Mouse (Mus musculus) MEL (cell line): ENCODE results near the gene Phgdh. TPM values are rescaled to one million over a fixed set of nuclear protein-coding genes. Genes with fewer than 3 reads are reported as not detected.

ENCODE experiments used
- DNase-seq: peaks from one replicate; pipeline ENCODE4 v3.0.0; 2011; ENCODE audit warnings: low read depth, low spot score
- H3K27ac ChIP-seq: 2 replicates; pipeline ENCODE4 v1.5.1; 2012; ENCODE audit warnings: low read depth, mild to moderate bottlenecking, control low read depth, low read length, moderate library complexity; ENCODE audit not compliant: control insufficient read depth
- H3K27me3 ChIP-seq, 2 experiments: fragments of 150-350 bp in 1 of 2; sonication (generic) in 1 of 2; 2 replicates each; pipeline ENCODE4 v1.6.1; 2012; ENCODE audit warnings: low read length in 2 of 2, mild to moderate bottlenecking in 2 of 2, improper control_type of control experiment in 1 of 2, moderate library complexity in 1 of 2; ENCODE audit not compliant: insufficient read depth in 2 of 2, control insufficient read depth in 1 of 2
- H3K36me3 ChIP-seq, 2 experiments: 2 replicates each; pipeline ENCODE4 v1.6.1; 2012 to 2014; ENCODE audit warnings: low read length in 2 of 2, improper control_type of control experiment in 1 of 2, inconsistent platforms in 1 of 2, mild to moderate bottlenecking in 1 of 2; ENCODE audit not compliant: insufficient read depth in 2 of 2, control insufficient read depth in 1 of 2
- H3K4me1 ChIP-seq, 2 experiments: fragments of 150-350 bp in 1 of 2; sonication (generic) in 1 of 2; 2 replicates each; pipeline ENCODE4 v1.6.1; 2012; ENCODE audit warnings: low read length in 2 of 2, improper control_type of control experiment in 1 of 2, mild to moderate bottlenecking in 1 of 2; ENCODE audit not compliant: insufficient read depth in 2 of 2, control insufficient read depth in 1 of 2
- H3K4me3 ChIP-seq, 2 experiments: fragments of 150-350 bp in 1 of 2; sonication (generic) in 1 of 2; 2 replicates each; pipeline ENCODE4 v1.5.1; 2012; ENCODE audit warnings: low read depth in 2 of 2, low read length in 2 of 2, mild to moderate bottlenecking in 2 of 2, moderate library complexity in 2 of 2, control low read depth in 1 of 2, improper control_type of control experiment in 1 of 2; ENCODE audit not compliant: control insufficient read depth in 1 of 2, insufficient read depth in 1 of 2
- H3K79me2 ChIP-seq: 2 replicates; pipeline ENCODE4 v1.6.1; 2012; ENCODE audit warnings: mild to moderate bottlenecking, low read length, moderate library complexity; ENCODE audit not compliant: control insufficient read depth, poor library complexity, insufficient read depth
- H3K9ac ChIP-seq: 2 replicates; pipeline ENCODE4 v1.6.1; 2012; ENCODE audit warnings: low read depth, mild to moderate bottlenecking, control low read depth, low read length, moderate library complexity; ENCODE audit not compliant: control insufficient read depth, poor library complexity, severe bottlenecking
- H3K9me3 ChIP-seq: fragments of 150-350 bp; sonication (generic); replicated peaks from 2 replicates; pipeline ENCODE4 v1.6.1; 2012; ENCODE audit warnings: mild to moderate bottlenecking, low read length, improper control_type of control experiment, moderate library complexity; ENCODE audit not compliant: insufficient read depth
- BHLHE40 ChIP-seq: IDR thresholded peaks from 2 replicates; pipeline ENCODE4 v1.6.1; 2012; ENCODE audit warnings: low read depth, mild to moderate bottlenecking, inconsistent platforms, low read length, improper control_type of control experiment, borderline replicate concordance
- CHD1 ChIP-seq: IDR thresholded peaks from 2 replicates; pipeline ENCODE4 v1.6.1; 2012; ENCODE audit warnings: low read depth, mild to moderate bottlenecking, inconsistent platforms, low read length, improper control_type of control experiment
- CHD2 ChIP-seq: IDR thresholded peaks from 2 replicates; pipeline ENCODE4 v1.6.1; 2011; ENCODE audit warnings: low read length, improper control_type of control experiment
- CTCF ChIP-seq, 3 experiments: IDR thresholded peaks in 2 of 3; conservative IDR thresholded peaks in 1 of 3; 2 replicates each; pipeline ENCODE4 v1.5.1; 2011 to 2012; ENCODE audit warnings: low read length in 3 of 3, low read depth in 2 of 3, mild to moderate bottlenecking in 2 of 3, improper control_type of control experiment in 1 of 3, inconsistent platforms in 1 of 3, mixed read lengths in 1 of 3, moderate library complexity in 1 of 3; ENCODE audit not compliant: control insufficient read depth in 1 of 3, insufficient read depth in 1 of 3, poor library complexity in 1 of 3, severe bottlenecking in 1 of 3
- E2F4 ChIP-seq: IDR thresholded peaks from 2 replicates; pipeline ENCODE4 v1.6.1; 2011; ENCODE audit warnings: low read depth, low read length, improper control_type of control experiment, borderline replicate concordance
- ELF1 ChIP-seq: IDR thresholded peaks from 2 replicates; pipeline ENCODE4 v1.6.1; 2014; ENCODE audit warnings: low read depth, mild to moderate bottlenecking, inconsistent platforms, low read length, improper control_type of control experiment, moderate library complexity
- EP300 ChIP-seq, 2 experiments: IDR thresholded peaks; 2 replicates each; pipeline ENCODE4 v1.6.1; 2011; ENCODE audit warnings: improper control_type of control experiment in 2 of 2, low read length in 2 of 2, low read depth in 1 of 2, mild to moderate bottlenecking in 1 of 2
- ETS1 ChIP-seq: IDR thresholded peaks from 2 replicates; pipeline ENCODE4 v1.6.1; 2012; ENCODE audit warnings: low read depth, mild to moderate bottlenecking, inconsistent platforms, low read length, improper control_type of control experiment, moderate library complexity
- GABPA ChIP-seq: IDR thresholded peaks from 2 replicates; pipeline ENCODE4 v1.6.1; 2012; ENCODE audit warnings: low read depth, mild to moderate bottlenecking, inconsistent platforms, low read length, improper control_type of control experiment, moderate library complexity
- GATA1 ChIP-seq: IDR thresholded peaks from 2 replicates; pipeline ENCODE4 v1.6.1; 2011; ENCODE audit warnings: low read depth, low read length, improper control_type of control experiment
- HCFC1 ChIP-seq: IDR thresholded peaks from 2 replicates; pipeline ENCODE4 v1.6.1; 2012; ENCODE audit warnings: low read depth, mild to moderate bottlenecking, inconsistent platforms, low read length, improper control_type of control experiment, moderate library complexity
- JUND ChIP-seq: IDR thresholded peaks from 2 replicates; pipeline ENCODE4 v1.6.1; 2011; ENCODE audit warnings: low read depth, mild to moderate bottlenecking, improper control_type of control experiment, low read length
- MAFK ChIP-seq: IDR thresholded peaks from 2 replicates; pipeline ENCODE4 v1.6.1; 2011; ENCODE audit warnings: low read depth, mild to moderate bottlenecking, low read length, improper control_type of control experiment, borderline replicate concordance
- MAX ChIP-seq: IDR thresholded peaks from 2 replicates; pipeline ENCODE4 v1.6.1; 2011; ENCODE audit warnings: low read length, improper control_type of control experiment
- MAZ ChIP-seq: IDR thresholded peaks from 2 replicates; pipeline ENCODE4 v1.6.1; 2012; ENCODE audit warnings: low read depth, mild to moderate bottlenecking, inconsistent platforms, low read length, improper control_type of control experiment
- MXI1 ChIP-seq: IDR thresholded peaks from 2 replicates; pipeline ENCODE4 v1.6.1; 2011; ENCODE audit warnings: mild to moderate bottlenecking, low read depth, low read length, improper control_type of control experiment
- MYB ChIP-seq: IDR thresholded peaks from 2 replicates; pipeline ENCODE4 v1.6.1; 2011; ENCODE audit warnings: mild to moderate bottlenecking, low read depth, low read length, improper control_type of control experiment
- NELFE ChIP-seq: IDR thresholded peaks from 2 replicates; pipeline ENCODE4 v1.6.1; 2011; ENCODE audit warnings: low read depth, low read length, improper control_type of control experiment
- NRF1 ChIP-seq: IDR thresholded peaks from 2 replicates; pipeline ENCODE4 v1.6.1; 2014; ENCODE audit warnings: low read depth, mild to moderate bottlenecking, inconsistent platforms, low read length, improper control_type of control experiment, moderate library complexity; ENCODE audit not compliant: poor library complexity, insufficient read depth, severe bottlenecking
- POLR2AphosphoS5 ChIP-seq: IDR thresholded peaks from 2 replicates; pipeline ENCODE4 v1.6.1; 2012; ENCODE audit warnings: low read depth, borderline replicate concordance, mild to moderate bottlenecking, inconsistent platforms, low read length, moderate library complexity, mixed read lengths
- RAD21 ChIP-seq: IDR thresholded peaks from 2 replicates; pipeline ENCODE4 v1.6.1; 2011; ENCODE audit warnings: mild to moderate bottlenecking, low read depth, low read length, improper control_type of control experiment
- SIN3A ChIP-seq: IDR thresholded peaks from 2 replicates; pipeline ENCODE4 v1.6.1; 2012; ENCODE audit warnings: low read length, improper control_type of control experiment, inconsistent platforms
- SMC3 ChIP-seq: IDR thresholded peaks from 2 replicates; pipeline ENCODE4 v1.6.1; 2011; ENCODE audit warnings: low read depth, low read length, improper control_type of control experiment
- TAL1 ChIP-seq: IDR thresholded peaks from 2 replicates; pipeline ENCODE4 v1.6.1; 2012; ENCODE audit warnings: mild to moderate bottlenecking, inconsistent platforms, low read length, moderate library complexity, mixed read lengths
- TBP ChIP-seq: IDR thresholded peaks from 2 replicates; pipeline ENCODE4 v1.8.0; 2011; ENCODE audit warnings: low read depth, low read length, improper control_type of control experiment
- TCF12 ChIP-seq: IDR thresholded peaks from 2 replicates; pipeline ENCODE4 v1.6.1; 2014; ENCODE audit warnings: low read depth, mild to moderate bottlenecking, inconsistent platforms, low read length, improper control_type of control experiment, moderate library complexity
- UBTF ChIP-seq: IDR thresholded peaks from 2 replicates; pipeline ENCODE4 v1.6.1; 2012; ENCODE audit warnings: low read depth, mild to moderate bottlenecking, inconsistent platforms, low read length, improper control_type of control experiment, moderate library complexity, borderline replicate concordance; ENCODE audit not compliant: insufficient read depth
- USF1 ChIP-seq: IDR thresholded peaks from 2 replicates; pipeline ENCODE4 v1.6.1; 2014; ENCODE audit warnings: low read depth, mild to moderate bottlenecking, inconsistent platforms, low read length, improper control_type of control experiment, moderate library complexity
- USF2 ChIP-seq, 2 experiments: IDR thresholded peaks; 2 replicates each; pipeline ENCODE4 v1.6.1; 2011 to 2012; ENCODE audit warnings: improper control_type of control experiment in 2 of 2, low read length in 2 of 2, borderline replicate concordance in 1 of 2, inconsistent platforms in 1 of 2, low read depth in 1 of 2, mild to moderate bottlenecking in 1 of 2; ENCODE audit not compliant: insufficient read depth in 1 of 2
- ZKSCAN1 ChIP-seq: IDR thresholded peaks from 2 replicates; pipeline ENCODE4 v1.6.1; 2012; ENCODE audit warnings: low read depth, mild to moderate bottlenecking, inconsistent platforms, low read length, improper control_type of control experiment, moderate library complexity
- ZMIZ1 ChIP-seq: IDR thresholded peaks from 2 replicates; pipeline ENCODE4 v1.6.1; 2012; ENCODE audit warnings: low read depth, mild to moderate bottlenecking, inconsistent platforms, low read length, improper control_type of control experiment, moderate library complexity
- ZNF384 ChIP-seq: IDR thresholded peaks from 2 replicates; pipeline ENCODE4 v1.6.1; 2012; ENCODE audit warnings: low read depth, mild to moderate bottlenecking, inconsistent platforms, low read length, improper control_type of control experiment
- polyA plus RNA-seq, 2 experiments: library from polyadenylated mRNA; stranded (reverse) in 1 of 2; unstranded in 1 of 2; fragments of >175 nt in 1 of 2; fragments of >200 nt in 1 of 2; gene quantifications; 2 replicates each; pipeline versions ENCODE4 v1.2.1 to v1.2.4; 2012; ENCODE audit warnings: low replicate concordance in 2 of 2, low read depth in 1 of 2; ENCODE audit not compliant: insufficient read length in 2 of 2, insufficient read depth in 1 of 2, missing spikeins in 1 of 2
- total RNA-seq: library from RNA; depleted of rRNA; stranded (reverse); fragments of 300-350 nt; gene quantifications from 2 replicates; pipeline ENCODE4 v1.2.3, GENCODE M21; 2012

Gene Phgdh
- total and polyA plus RNA-seq, 3 experiments, result 247 to 303 TPM; not detected in 1

DNA sequence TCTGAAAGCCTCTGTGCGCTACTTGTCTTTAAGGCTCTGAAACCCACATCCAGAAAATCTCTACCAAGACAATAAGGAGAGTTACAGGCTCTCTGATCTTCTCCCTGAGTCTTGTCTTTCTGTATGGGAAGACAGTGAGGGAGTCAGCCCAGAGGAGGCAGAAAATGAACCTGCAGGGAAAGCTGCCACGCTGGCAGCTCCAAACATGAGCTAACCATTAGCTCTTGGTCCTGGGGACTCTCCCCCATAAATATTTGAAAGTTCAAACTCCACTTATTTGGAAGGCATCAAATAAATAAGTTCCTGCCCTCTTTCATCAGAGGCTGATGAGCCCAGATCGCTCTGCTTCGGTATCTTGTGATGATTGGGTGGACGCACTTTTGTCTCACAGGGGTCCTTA, 56.6 kb downstream of the Phgdh start:
- Histone ChIP-seq H3K4me3 (no peak overlapping the region), H3K36me3 (peaks cover 0 to 9% of the 10 kb centered on the region in 2 experiments; a peak in 2 of 4 replicates), H3K27me3 (peaks cover 0 to 1% of the 10 kb centered on the region in 2 experiments; a peak in 1 of 4 replicates), H3K4me1 (peaks cover 4 to 13% of the 10 kb centered on the region in 2 experiments), H3K9ac (no peak overlapping the region), H3K79me2 (no peaks in the 10 kb centered on the region), H3K9me3 (no peaks in the 10 kb centered on the region)
- no peak for DNase-seq
- TF ChIP-seq ZKSCAN1 (no peak), JUND (no peak), MAZ (no peak), GABPA (no peak), SIN3A (no peak), HCFC1 (no peak), CHD2 (no peak), TAL1 (no peak), TBP (no peak), ZMIZ1 (no peak), ZNF384 (no peak), MAFK (no peak), NELFE (no peak), BHLHE40 (no peak), CHD1 (no peak), RAD21 (no peak), ELF1 (no peak), SMC3 (no peak), USF1 (no peak), E2F4 (no peak)
- TF ChIP-seq, all 39 proteins: peak for 0
- H3K27ac ChIP-seq, result no peak overlapping the region

DNA sequence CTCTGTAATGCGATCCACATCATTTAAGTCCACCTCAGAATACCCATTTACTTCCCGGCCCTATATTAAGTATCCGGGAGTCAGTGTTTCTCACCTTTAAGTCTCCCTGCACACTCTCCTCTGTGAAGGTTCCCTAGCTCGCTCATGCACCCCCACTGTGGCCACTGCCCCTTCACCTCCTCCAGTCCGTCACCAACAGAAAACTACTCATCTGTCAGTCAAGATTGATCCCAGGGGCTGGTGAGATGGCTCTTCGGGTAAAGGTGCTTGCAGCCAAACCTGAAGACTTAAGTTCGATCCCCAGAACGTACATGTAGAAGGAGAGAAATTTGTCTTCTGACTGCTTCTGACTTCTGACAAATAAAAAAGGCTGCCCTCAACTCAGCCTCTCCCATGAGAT, 57.4 kb downstream of the Phgdh start:
- Histone ChIP-seq H3K4me3 (no peak overlapping the region), H3K27ac (no peak overlapping the region), H3K9ac (no peak overlapping the region), H3K9me3 (no peaks in the 10 kb centered on the region), H3K4me1 (peaks cover 4 to 13% of the 10 kb centered on the region in 2 experiments), H3K36me3 (peaks cover 0 to 9% of the 10 kb centered on the region in 2 experiments; a peak in 2 of 4 replicates), H3K27me3 (peaks cover 1% of the 10 kb centered on the region in 2 experiments; a peak in 2 of 4 replicates), H3K79me2 (no peaks in the 10 kb centered on the region)
- no peak for DNase-seq
- no peak for TF ChIP-seq NRF1
- TF ChIP-seq POLR2AphosphoS5, result no peak
- TF ChIP-seq SIN3A, result no peak
- no peak for TF ChIP-seq CTCF (IDR thresholded peaks at IDR 0.05 in 2 of 3, conservative IDR thresholded peaks at IDR 0.05 in 1 of 3; ENCODE audit: control insufficient read depth in 1 of 3, insufficient read depth in 1 of 3, low read depth in 2 of 3, low read length in 3 of 3, poor library complexity in 1 of 3, severe bottlenecking in 1 of 3)
- no peak for TF ChIP-seq MYB
- no peak for TF ChIP-seq GATA1
- TF ChIP-seq UBTF, result no peak
- TF ChIP-seq USF2 (IDR thresholded peaks at IDR 0.05; ENCODE audit: borderline replicate concordance in 1 of 2, insufficient read depth in 1 of 2, low read depth in 1 of 2, low read length in 2 of 2), result no peak
- no peak for TF ChIP-seq BHLHE40
- TF ChIP-seq MXI1, result no peak
- no peak for TF ChIP-seq ZNF384
- no peak for TF ChIP-seq JUND
- TF ChIP-seq MAFK, result no peak
- no peak for TF ChIP-seq EP300 (IDR thresholded peaks at IDR 0.05; ENCODE audit: low read depth in 1 of 2, low read length in 2 of 2)
- TF ChIP-seq TCF12, result no peak
- no peak for TF ChIP-seq MAX
- TF ChIP-seq ETS1, result no peak
